Mouse (Mus musculus): ENCODE results near the gene Vill.
A peak's percentile ranks its signal among the peaks of the same experiment; 100 is the strongest.

Gene Vill

DNA sequence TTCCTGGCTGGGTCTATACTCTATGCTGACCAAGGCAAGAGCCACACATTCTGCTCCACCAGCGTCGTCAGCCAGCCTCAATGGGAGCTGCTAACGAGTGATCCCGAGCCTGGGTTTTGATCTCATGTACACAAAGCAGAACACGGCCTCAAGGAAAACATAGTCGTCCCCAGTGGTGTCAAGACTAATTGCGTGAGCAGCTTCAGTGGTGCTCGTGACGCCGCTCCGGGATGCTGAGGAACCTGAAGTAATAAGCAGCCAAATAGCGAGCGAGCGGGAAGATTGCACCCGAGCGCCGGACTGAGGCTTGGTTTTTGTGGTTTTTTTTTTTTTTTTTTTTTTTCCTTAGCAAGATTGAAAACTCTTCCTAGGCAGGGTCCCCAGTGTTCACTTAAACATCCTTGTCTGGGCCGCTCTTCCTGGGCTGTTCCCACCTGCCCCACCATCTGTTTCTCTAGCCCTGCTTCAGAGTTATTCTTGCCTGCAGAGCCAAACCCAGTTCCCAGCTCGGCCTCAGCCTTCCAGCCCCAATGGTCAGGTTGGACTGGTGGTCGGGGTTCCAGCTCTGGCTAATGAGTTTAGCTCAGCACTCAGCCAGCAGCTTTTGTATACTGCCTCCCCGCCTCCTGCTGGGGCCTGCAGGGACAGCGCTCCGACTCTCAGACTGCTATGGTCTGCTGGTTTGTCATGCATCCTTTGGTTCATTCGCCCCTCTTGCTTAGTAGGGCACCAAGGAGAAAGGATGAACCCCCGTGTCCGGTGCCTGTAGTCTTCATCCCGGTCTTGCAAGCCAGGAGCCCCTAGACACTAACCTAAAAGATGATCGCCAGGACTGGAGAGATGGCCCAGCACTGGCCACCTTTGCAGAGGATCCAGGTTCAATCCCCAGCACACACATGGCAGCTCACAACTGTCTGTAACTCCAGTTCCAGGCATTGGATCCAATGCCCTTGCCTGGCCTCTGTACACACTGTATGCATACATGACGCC is 17.6 kb upstream of the Vill start:
- no peak for DNase-seq

DNA sequence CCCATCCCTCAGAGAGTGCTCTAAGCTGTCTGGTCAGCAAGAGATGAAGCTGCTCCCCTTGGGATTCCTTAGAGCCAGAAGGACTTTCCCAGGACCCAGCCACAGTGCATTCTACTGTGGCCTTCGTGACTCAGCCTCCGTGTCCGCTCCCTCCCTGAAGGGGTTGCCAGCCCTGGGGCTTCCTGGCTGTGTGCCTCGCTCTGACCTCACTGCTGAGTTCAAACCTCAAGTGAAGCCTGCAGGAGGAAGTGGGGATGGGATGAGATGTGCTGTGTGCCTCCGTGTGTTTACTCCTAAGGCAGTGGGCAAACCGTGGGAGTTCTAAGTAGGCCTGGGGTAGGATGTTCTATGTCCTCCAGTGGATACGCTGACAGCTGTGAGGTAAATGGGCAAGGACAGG is 16.7 kb upstream of the Vill start:
- DNase-seq, result peak; percentile 42

DNA sequence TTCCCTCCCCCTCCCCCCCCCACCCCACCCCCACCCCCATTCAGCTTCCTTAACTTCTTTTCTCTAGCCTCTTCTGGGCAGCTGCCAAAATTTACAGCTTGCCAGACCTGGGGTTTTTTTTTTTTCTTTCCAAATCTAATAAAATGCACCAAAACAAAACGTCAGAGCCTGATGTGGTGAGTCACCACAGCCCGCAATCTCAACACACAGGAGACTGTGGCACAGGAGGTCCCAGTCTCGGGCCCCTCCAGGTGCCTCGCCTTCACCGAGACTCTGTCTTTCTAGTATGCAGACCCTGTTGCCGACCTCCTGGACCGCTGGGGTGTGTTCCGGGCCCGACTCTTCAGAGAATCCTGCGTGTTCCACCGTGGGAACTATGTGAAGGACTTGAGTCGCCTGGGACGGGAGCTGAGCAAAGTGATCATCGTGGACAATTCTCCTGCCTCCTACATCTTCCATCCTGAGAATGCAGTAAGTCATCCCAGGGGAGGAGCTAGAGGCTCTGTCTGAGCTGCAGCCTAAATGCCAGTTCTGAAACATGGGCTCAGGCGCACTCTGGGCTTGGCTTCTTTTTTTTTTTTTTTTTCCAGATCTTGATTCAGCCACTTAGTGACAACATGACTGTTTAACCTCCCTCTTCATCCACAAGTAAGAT is 15.4 kb upstream of the Vill start:
- no peak for DNase-seq

DNA sequence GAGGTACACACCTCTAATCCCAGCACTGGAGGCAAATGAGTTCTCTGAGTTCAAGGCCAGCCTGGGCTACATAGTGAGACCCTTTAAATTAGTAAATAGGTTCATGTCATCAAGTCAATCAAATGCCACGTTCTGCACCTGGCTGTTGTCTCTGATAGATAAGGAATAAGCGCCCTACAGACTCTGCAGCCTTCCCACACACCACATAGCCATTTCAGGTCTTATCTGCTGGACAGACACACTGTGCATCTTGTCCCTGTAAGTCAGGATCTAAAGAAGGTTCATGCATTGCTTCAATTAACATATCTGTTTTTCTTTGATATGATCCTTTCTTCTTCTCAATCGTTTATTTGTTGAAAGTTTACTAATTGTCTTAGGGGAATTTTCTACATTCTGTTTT is 14.0 kb upstream of the Vill start:
- no peak for DNase-seq

DNA sequence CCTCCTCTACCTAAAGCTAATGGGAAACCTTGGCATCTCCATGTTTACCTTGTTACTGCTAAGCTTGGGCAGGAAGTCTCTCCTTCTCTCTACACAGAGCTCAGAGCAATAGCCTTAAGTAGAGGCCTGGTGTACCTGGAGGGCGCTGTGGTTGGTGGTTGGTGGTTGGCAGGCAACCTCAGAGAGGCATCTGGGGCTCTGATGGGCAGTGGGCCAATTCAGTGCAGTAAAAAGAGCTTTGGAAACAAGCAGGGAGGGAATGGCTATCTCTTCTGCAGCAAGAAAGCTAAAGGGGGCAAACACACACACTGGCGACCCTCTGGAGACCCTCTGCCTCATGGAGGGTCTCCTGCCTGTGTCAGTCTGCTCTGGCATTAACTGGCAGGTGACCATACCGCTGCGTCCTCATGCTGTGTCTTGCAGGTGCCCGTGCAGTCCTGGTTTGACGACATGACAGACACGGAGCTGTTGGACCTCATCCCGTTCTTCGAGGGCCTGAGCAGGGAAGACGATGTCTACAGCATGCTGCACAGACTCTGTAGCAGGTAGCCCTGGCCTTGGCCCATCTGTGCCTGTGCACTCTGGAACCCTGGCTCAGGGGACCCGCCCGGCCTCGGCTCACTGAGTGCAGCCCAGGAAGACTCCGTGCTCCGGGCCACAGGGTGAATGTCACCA is 12.3 kb upstream of the Vill start:
- no peak for DNase-seq

DNA sequence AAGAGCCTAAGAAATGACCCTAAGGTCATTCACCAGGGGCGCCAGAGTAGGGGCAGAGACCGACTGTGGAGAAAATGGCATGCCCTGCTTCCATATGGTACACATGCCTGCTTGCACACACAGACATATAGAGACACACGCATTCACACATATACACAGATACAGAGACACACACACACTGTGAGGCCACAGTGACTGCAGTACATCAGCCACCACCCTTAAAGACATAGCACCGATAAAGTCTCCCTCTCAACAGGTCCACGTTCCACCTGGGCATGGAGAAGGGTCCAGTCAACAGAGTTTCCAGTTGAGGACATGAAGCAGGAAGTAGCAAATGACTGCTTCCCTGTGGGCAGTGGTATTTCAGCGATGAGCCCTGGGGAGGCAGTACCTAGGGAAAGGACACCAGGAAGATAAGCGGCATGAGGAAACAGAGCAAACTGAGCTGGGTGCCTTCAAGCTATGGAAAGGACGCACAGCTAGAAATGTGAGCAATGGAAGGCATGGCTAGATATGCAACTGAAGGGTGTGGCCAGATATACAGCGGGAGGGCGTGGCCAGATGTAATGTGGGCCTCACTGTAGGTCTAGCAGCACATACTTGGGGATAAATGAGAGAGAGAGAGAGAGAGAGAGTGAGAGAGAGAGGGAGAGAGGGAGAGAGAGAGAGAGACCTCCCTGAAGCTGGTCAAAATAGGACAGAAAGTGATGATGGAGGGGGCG is 4.2 kb upstream of the Vill start:
- DNase-seq, result no peak

DNA sequence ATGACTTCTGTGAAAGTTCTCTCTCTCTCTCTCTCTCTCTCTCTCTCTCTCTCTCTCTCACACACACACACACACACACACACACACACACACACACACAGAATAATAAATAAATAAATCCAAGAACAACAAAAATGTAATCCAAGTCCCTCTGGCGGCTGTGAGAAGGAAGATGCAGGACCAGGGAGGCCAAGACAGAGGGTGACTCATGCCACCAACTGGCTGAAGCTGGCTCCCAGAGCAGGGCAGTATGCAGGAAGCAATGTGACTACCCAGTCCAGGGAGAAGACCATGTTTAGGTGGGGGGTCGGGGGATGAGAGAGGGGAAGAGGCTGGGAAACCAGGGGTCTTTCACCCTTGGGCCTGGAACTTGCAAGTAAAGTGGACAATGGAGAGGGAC is 1.4 kb upstream of the Vill start:
- DNase-seq, result no peak

DNA sequence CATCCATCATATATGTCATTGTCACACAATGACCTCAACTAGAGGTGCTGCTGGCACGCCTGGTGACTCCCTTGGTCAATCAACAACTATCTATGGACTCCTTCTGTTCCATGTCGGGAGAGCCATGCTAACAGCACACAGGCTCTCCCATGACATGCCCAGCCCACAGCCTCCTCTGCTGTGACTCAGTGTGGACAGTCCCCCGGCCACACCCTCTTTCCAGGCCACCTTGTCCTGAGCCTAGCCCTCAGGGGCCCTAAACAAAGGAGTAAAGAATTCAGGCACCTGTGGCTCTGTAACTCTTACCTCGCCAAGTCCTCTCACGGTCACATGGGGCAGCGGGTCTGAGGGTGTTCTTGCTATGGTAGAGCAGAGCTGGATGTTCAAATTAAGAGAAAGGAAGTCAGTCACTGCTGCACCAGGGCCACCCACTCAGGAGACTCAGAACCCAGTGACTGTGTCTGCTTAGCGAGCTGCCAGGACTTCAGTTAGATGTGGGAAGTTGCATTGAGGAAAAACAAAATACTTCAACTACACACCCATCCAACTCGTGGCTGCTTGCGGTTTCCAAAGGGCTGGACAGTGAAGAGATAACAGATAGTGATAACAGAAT is 1.5 kb downstream of the Vill start:
- DNase-seq, result no peak

DNA sequence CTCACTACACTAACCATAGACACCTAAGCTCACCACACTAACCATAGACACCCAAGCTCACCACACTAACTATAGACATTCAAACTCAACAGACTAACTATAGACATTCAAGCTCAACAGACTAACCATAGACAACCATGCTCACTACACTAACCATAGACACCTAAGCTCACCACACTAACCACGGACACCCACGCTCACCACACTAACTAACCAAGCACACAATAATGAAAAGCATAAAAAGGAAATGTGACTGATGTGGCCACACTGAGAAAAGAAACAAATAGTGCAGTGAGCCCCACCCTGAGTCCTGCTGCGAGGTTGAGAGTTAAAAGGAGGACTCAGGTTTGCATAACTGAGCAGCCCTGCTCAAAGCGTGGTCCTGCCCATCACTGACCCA is 2.8 kb downstream of the Vill start:
- DNase-seq, result no peak

DNA sequence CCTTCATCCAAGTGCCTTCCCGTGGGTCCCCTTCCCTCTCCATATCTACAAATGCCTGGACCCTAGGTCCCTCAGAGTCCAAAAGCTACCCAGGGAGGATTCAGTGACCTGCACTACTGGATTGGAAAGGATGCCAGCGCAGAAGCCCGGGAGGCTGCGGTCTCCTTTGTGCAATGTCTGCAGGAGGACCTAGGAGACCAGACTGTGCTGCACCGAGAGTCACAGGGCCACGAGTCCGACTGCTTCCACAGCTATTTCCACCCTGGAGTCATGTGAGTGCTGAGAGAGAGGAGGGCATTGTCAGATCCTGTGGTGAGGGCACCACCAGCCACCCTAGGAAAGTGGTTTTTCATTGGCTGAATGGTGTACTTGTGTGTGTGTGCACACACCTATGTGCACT is 5.7 kb downstream of the Vill start:
- DNase-seq, result no peak

DNA sequence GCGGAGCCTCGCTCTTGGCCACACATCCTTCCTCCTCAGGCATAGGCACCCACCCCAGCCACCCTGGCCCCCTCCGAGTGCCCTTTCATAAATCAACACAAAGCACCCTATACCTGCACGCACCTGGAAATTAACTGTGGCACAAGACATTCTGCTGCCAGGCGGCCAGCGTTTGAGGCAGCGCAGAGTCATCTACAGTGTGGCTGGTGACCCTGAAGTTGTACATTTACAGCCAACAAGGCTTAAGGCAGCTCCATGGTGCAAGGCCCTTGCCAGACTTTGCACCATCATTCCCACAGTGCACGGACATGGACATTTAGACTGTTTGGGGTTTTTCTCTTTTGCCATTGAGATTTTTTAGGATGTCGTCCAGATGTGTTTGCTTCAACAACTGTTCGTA is 8.1 kb downstream of the Vill start:
- peak; percentile 45 for DNase-seq

DNA sequence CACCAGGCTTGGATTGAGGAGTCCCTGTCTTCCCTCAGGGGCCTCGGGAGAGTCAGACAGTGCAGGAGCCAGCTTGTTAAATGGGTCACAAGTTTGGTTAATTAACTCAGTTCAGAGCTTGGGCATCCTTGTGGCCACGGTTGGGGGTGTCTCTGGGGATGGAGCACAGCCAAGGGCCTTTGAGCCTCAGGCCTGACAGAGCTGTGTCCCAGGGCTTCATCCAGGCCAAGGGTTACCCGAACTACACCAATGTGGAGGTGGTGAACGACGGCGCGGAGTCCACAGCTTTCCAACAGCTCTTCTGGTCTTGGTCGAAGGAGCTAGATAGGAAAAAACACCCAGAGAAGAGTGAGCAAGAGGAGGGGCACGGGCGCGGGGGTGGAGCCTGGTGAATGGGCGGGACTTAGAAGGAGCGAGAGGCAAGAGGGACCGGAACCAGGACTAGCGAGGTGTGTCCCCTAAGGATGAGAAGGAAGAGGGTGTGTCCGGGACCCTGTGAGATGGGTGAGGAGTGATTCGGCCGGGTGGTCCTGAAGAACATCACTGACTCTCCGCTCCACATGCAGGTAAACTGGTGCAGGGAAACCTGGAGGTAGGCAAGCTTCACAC is 10.6 kb downstream of the Vill start:
- peak; percentile 91 for DNase-seq

DNA sequence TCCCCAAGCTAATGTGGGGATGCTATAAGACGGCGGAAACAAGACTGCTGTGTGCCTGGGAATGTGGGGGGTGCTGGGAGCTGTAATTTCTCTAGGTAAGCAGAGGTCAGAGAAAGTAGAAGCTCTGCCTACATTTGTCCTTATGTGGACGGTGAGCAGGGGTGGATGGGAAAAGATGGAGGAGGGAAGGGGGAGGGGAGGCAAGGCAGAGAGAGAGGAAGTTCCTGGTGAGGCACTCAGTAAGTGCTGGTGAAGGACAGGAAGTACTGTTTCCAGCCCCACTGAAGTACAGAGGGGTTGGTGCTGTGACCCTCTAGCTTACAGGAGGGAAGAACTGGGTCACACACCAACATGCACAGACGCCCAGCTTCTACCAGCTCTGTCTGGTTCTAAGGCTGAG is 11.7 kb downstream of the Vill start:
- DNase-seq, result no peak

DNA sequence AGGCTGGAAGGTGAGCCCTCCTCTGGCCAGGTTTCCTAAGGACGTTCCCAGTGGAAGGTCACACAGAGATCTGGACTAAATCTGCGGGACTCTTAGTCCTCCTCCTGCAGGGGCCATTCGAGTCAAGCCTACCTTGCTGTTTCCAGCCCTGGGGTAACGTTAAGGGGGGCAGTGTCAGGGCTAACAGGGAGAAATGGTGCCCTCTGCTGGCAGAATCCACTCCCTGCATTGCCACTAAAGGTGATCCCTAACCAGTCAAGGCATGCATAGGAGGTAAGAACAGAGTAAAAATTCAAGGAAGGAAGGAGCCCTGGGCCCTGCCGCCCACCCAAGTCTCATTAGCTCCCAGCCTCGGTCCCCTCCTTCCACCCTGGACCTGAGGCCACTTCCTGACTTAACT is 15.0 kb downstream of the Vill start:
- DNase-seq, result peak; percentile 70

DNA sequence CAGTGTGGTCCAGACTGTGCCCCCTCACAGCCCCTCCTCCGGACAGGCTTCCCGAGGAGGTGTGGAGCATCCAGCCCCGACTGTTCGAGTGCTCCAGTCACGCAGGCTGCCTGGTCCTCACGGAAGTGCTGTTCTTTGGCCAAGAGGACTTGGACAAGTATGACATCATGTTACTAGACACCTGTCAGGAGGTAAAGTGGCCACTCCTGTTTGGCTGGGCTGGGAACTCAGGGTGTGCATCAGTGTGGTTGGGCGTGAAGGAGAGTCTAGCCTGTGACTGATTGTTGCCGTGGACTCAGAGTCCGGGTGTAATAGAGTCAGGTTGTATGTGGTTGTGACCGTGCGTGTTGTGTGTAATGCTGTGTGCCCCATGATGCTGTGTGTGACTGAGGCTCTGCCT is 15.7 kb downstream of the Vill start:
- no peak for DNase-seq

DNA sequence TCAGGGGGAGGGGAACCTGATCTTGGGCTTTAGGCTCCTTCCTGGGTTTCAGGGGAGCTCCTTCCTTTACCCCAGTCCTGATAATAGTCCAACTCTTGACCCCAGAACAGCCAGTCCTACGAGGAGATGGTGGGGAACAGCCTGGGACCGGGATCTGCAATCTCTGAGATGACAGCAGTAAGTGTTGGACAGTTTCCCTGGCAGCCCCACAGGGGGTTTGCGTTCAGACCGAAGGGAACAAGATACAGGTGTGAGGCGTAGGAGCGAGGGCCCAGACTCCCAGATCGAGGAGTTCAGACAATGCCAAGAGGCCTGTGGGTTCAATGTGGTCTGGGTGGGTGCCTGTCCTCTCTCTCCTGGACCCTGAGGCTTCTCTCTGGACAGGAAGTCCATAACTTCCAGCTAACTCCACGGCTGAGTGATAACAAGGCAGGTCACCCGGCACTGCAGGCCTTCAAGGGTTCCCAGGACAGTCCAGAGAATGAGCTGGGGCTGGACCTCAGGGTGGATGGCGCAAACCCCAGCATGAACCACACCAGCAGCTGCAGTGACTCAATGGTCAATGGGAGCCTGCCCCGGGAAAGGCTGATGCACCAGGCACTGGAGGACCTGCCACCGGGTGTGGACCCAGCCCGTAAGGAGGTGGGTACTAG is 17.7 kb downstream of the Vill start:
- no peak for DNase-seq

DNA sequence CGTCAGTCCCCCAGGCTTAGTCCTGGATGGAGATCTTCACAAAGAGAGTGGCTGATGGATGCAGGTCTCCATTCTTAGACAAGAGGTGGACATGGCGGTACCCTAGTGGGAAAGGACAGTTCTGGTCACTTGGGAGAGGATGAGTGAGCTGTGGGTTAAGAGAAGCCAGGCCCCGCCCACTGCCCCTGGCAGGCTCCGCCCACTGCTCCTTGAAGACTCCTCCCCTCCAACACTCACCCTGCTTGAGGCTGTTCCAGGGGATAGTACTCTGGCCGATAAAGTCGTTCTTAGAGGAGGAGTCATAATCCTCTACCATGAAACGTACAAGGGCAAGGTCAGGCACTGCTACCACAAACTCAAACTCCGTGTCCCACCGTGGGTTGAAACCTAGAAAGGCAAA is 19.2 kb downstream of the Vill start:
- DNase-seq, result no peak

DNA sequence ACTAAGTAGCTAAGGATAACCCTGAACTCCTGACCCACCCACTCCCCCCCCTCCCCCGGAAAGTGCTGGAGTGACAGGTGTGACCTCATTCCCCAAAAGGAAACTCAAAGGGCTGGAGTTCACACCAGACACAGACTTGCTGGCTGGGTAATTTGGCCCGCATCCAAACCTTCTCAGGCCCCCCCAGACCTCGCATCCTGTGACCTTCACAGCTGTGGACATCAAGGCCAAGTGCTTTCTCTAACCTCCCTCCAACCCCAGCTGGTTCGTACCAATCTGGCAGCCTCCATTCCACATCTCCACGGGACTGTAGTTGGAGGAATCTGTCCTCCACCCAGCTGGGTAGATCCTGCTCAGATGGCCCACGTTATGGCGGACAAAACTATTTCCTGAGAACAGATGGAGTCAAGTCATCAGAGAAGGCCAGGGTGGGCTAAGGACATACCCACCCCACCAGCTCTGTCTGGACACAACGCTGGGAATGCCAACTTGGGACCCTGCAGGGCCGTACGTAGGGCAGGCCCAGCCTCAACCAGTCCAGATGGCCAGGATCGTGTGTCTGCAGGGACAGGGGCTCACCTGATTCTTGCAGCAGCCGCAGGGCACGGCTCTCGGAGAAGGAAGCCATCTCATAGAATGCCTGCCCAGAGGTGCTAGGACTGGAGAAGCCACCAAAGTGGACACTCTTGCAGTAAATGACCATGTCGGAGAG is 20.8 kb downstream of the Vill start:
- DNase-seq, result peak; percentile 53

DNA sequence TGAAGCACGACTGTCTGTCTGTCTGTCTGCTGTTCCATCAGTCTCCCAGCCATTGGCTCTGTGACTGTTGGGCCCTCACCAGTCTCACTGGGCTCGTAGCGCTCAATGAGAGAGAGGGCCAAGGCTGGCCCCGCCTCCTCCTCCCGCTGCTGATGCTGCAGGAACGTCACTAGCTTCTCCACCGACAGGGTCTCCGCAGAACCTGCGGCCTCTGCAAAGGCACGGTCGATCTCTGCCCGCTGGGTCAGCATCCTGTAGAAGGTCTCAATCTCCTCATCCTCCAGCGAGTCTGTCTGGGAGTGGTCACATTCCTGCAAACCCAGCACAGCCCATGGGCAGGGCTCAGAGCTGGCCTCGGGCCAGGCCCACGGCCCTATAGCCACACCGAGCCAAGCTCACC is 23.1 kb downstream of the Vill start:
- no peak for DNase-seq

DNA sequence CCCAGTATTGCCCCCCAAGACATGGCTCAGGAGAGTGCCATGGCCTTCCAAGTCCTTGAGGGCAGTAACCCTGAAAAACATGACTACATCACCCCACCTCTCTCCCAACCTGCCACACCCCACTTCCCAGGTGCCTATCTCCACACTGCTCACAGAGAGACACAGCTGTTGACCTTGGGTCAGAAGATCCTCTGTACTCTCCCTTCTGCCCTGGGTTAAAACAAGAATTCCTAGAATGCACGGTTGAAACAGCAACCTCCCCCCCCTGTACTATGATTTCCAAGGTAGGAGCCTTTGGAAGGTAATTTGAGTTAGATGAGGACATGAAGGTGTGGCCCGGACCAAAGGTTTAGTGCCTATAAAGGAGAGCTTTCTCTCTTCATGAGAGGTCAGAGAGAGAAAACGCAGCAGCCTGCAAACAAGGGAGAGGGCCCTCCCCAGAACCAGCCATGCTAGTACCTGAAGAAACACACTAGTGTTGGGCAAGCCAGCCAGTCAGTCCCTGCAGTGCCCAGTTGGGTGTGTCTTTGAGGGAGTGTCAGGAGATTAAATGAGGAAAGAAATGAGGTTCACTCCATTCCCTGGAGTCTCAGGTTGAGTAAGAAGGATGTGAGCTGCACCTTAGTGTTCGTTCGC is 27.6 kb downstream of the Vill start:
- DNase-seq, result no peak

DNA sequence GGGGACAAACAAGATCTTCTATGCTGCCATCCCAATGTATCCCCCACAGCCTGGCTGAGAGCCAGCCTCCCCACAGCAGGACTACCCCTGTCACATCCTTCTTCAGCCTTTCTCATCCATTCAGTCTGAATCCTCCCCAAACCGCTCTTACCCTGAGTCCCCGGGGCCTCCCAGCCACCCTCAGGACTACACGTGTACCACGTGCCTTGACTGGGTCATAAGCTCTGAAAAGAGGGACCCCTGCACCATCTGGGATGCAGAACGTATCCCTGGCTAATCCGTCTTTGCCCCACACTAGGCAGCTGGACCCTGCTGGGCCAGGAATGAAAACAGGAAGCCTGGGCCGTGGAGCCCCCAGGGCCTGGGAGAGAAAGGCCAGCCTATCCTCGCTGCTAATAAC is 29.5 kb downstream of the Vill start:
- no peak for DNase-seq

All from kidney, adult 11 months (tissue).